Mouse (Mus musculus) heart, postnatal 0 days (tissue): ENCODE measurements around the gene Mybpc2.

Source experiments
- CTCF ChIP-seq: IDR thresholded peaks from 2 replicates; pipeline ENCODE4 v1.5.1; 2016; ENCODE audit warnings: antibody characterized with exemption, control low read depth, low read depth
- EP300 ChIP-seq: IDR thresholded peaks from 2 replicates; pipeline ENCODE4 v1.6.1; 2016; ENCODE audit warnings: antibody characterized with exemption, low read depth

DNA sequence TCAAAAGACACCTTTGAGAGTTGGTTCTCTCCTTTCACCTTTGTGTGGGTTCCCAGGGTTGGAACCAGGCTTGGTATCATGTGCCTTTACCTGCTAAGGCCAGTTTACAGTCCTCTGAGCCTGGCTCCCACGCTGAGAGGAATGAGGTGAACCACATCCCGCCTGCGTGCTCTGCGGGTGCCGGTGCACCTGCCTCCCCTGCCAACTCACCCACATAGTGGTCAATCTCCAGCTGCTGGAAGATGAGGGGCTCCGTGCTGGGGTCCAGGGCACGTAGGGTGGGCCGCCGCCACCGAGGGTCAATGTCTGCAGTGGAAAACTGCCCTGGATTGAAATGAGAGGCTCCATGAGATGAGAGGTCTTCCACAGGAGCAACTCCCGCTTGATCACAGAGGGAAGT lies 18.1 kb upstream of the Mybpc2 start:
- no peak for TF ChIP-seq CTCF
- no peak for TF ChIP-seq EP300
